Mouse (Mus musculus) CD4-positive helper T cell, adult 2 months (primary cell): ENCODE measurements around the gene Btg1.
A peak's percentile ranks its signal among the peaks of the same experiment; 100 is the strongest.

Experiments used
- DNase-seq: peaks from one replicate; pipeline ENCODE4 v3.0.0-alpha.2; 2012; ENCODE audit warnings: low read depth, missing footprints, low spot score

Btg1 gene

GRCm38 (mm10) chr10:96630110-96630509 lies 13.3 kb downstream of the Btg1 start:
- DNase-seq = peak; percentile 47

- no peak for DNase-seq
Observed at GRCm38 (mm10) chr10:96631066-96631711, 14.4 kb downstream of the Btg1 start.

- DNase-seq = peak; percentile 13
Observed at GRCm38 (mm10) chr10:96632271-96633144, 15.7 kb downstream of the Btg1 start.

DNA sequence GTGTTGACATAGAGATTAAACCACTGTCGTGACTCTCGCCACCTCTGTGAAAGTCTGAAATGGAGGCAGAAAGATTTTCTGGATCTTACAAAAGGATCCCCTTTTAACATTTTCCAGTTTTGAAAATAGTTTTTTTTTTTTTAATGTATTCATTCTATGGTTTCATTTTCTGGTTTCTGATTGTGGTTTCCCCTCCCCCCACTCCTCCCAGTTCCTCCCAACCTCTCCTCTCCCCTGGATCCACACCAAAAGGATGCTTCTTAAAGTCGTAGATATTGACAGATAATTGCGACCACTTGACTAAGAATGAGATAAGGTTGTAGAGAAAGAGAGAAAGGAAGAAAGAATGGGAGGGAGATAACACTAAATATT lies 16.3 kb downstream of the Btg1 start:
- DNase-seq = peak; percentile 33

- peak; percentile 32 for DNase-seq
Observed at GRCm38 (mm10) chr10:96635472-96635871, 18.7 kb downstream of the Btg1 start.

GRCm38 (mm10) chr10:96638477-96638876 lies 21.7 kb downstream of the Btg1 start:
- DNase-seq = no peak

DNA sequence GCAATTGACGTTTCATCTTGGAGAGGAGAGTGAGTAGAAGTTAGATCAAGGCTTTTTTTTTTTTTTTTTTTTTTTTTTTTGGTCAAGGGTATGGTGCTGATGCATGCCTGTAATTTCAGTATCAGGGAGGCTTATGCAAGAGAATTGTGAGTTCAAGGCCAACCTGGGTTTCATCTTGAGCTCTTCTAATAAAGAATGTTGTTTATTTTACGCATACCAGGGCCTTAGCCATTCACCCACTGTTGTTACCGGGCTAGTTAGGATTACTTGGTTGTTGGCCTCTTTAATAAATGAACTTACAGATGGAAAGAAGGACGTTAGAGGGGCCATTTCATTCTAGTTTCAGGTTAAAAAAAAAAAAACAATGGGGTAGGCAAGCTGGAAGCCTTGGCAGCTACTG lies 25.2 kb downstream of the Btg1 start:
- no peak for DNase-seq

DNA sequence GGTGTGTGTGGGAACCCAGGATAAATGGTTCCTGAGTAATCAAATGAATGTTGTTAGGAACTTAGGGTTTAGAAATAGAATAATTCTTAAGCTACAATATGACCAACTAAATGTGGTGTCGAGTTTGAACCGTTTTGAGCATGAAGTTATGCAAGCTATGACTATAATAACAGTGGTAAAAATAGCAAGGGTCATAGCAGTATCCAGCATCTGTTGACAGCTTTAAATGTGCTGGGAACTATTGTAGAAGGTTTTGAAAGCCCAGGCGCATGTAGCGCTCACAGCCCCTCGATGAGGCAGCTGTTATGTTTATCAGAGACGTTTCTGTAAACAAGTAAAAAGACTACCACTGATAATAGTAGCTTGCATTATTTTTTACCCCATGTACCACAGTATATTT lies 25.9 kb downstream of the Btg1 start:
- no peak for DNase-seq

GRCm38 (mm10) chr10:96645183-96645582 lies 28.4 kb downstream of the Btg1 start:
- no peak for DNase-seq

DNA sequence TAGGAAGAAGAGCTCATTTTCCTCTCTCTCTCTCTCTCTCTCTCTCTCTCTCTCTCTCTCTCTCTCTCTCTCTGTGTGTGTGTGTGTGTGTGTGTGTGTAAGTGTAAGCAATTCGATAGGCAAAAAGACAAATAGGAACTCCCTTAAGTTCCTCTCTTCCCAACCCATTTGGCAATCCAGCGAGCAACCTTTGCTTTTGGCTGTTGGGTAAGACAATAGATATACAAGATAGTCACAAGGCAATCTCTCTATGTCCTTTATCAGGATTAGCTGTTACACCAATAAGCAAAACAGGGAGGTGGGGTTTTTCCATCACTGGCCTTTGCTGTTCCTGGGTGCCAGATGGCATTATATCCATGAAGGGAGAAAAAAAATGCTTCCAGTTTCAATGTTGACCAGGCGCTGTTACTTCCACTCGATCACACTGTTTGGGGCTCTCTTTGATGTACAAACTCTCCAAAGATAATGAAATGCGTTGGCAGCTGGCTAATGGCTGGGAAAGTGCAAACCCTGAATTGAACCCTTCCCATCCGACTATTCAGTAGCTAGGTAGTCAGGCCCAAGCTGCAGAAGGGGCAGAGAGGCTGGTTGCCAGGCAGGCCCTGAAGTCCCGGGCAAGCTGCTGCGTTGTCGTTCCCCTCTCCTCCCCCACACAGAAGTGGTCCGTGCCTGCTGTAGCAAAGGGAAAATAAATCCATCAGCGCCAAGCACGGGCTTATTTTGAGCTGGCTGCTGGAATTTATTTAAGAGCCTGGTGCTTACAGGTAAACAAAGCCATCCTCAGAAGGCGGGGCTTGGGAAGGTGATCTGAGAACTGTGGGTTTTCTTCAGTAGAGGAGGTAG lies 29.4 kb downstream of the Btg1 start:
- no peak for DNase-seq

- DNase-seq = no peak
Observed at GRCm38 (mm10) chr10:96646867-96647462, 30.2 kb downstream of the Btg1 start.

DNA sequence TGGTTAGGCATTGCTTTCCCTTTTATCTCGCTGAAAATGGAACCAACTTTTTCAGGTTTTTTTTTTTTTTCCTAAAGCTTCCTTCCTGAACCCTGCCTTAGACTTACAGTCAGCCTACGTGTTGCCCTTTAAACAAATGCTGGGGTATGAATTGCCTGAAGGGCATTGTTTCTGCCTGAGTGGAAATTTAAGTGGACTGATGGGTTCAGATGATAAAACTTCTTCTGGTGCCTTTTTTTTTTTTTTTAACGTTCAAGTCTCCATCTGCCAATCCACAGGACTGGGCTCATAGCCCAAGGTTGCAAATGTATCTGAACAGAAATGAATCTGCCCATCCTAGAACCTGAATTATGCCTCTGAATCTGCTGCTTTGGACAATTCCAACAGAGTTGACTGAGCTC lies 31.4 kb downstream of the Btg1 start:
- DNase-seq = peak; percentile 59

DNA sequence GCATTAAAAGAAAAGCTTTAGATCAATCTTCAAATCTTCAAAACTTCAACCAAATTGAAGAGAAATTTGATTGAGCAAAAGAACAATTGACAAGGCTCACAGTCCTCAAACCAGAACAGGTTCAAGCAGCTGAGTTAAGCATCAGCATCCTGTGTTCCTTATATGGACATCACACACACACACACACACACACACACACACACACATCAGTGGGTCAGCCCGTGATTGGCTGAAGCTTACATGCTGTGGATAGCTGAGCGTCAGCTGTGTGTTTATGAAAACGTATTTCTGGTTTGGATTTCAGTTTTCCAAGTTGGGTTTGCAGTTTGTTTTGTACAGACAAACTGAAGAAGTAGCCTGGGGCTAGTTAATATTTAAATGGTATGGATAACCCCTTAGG lies 32.7 kb downstream of the Btg1 start:
- DNase-seq = peak; percentile 38

- DNase-seq = no peak
Observed at GRCm38 (mm10) chr10:96652372-96652771, 35.6 kb downstream of the Btg1 start.

DNA sequence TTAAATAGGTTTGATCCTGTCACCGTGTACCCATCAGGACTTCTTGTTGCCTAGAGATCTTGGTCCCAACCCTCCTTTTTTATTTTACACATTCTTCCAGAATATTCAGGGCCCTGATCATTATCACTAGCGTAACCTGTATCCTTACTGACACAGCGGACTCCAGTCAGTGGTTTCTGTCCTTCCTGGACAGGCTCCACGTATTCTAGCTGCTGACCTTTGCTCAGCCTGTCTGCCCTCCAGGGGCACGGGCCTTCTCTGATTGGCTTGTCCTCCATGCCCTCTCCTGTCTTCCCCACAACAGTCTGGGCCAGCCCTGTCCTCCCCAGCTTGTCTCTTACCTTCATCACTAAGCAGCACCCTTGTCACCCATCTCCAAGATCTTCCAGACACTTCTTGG lies 36.2 kb downstream of the Btg1 start:
- DNase-seq = no peak

GRCm38 (mm10) chr10:96654079-96654478 lies 37.3 kb downstream of the Btg1 start:
- no peak for DNase-seq

DNA sequence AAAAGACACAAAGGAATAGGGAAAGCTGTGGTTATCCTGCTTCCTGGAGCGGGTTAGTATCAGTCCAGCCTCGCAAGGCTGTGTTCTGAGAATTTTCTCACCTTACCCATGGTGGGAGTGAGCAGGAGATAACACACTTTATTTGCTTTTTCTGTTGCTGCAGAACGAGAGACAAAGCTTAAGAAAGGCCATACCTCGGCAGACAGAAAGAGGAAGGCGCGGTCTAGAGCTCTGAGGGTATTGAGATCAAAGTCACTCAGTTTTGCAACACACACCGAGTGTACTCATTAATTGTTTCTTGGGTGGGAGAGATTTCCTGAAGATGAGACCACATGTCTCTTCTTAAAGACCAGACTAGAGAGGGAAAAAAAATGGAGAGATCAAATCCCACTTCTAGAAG lies 37.8 kb downstream of the Btg1 start:
- no peak for DNase-seq

DNA sequence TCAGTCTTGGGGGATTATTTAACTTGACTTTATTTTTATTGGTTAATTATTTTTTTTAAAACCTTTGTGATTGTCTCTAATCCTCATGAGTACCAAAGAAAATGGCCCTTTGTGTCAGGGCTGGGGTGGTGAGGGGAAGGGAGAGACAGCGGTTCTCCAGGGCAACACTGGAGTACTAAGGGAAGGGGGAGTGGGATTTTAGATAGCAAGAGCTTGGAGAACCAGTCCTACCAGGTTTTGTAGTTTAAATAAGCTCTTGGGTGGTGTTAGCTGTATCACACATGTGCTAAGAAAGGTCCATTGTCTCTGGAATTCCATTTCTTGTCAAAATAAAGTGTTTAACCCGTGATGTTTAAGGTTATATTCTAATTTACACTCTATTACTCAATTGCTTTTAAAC lies 38.3 kb downstream of the Btg1 start:
- no peak for DNase-seq

- DNase-seq = peak; percentile 33
Observed at GRCm38 (mm10) chr10:96656176-96656575, 39.4 kb downstream of the Btg1 start.

DNA sequence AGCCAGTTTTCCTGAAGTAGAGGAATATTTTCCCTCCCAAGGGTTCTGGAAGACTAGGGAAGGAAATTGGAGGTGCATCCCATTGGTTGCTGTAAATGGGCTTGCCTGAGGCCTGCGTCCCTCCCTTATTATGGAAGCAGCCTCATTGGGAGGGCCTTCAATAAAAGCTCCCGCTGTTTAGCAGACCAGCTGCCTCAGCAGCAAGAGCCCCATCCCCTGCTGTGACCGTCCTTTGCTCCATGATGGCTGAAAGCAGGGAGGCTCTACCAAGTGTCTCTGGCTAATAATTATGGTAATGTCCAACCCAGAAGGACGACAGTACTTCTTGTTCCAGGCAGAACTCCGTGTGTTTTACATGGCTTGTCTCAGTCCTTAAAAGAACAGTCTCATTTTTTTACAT lies 42.1 kb downstream of the Btg1 start:
- no peak for DNase-seq

- DNase-seq = peak; percentile 32
Observed at GRCm38 (mm10) chr10:96660280-96660985, 43.6 kb downstream of the Btg1 start.
